Mouse (Mus musculus) heart, postnatal 0 days (tissue): ENCODE data around the gene Cbx8.

ENCODE experiments used
- CTCF ChIP-seq: IDR thresholded peaks from 2 replicates; pipeline ENCODE4 v1.5.1; 2016; ENCODE audit warnings: antibody characterized with exemption, control low read depth, low read depth
- EP300 ChIP-seq: IDR thresholded peaks from 2 replicates; pipeline ENCODE4 v1.6.1; 2016; ENCODE audit warnings: antibody characterized with exemption, low read depth

DNA sequence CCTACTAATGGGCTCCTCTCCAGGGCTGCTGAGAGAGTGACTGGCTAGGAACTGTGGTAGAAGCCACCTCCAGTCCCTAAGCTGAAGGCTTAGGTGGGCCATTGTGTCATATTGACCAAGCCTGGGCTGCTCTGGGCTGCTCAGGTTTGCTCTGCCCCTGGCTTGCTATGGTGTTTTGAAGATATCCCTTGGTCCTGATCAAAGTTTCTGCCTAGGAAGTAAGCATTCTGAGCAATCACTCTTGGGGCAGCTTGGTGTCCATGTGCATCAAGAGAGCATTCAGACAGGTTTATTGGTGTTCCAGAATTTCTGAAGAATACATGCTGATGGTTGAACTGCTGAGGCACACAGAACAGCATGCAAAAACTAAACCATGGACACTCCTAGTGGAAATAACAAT lies 10.7 kb upstream of the Cbx8 start:
- TF ChIP-seq EP300 (no peak), CTCF (no peak)
